Mouse (Mus musculus): ENCODE measurements around the gene Arid3c.
A peak's percentile ranks its signal among the peaks of the same experiment; 100 is the strongest.

Arid3c gene

GRCm38 (mm10) chr4:41745021-41745420 lies 14.1 kb upstream of the Arid3c start:
- DNase-seq (ENCODE audit: low read depth, low spot score), result no peak

GRCm38 (mm10) chr4:41744131-41744530 lies 13.2 kb upstream of the Arid3c start:
- no peak for DNase-seq (ENCODE audit: low read depth, low spot score)

GRCm38 (mm10) chr4:41741158-41741560 lies 10.2 kb upstream of the Arid3c start:
- peak; percentile 91 for DNase-seq (ENCODE audit: low read depth, low spot score)

DNA sequence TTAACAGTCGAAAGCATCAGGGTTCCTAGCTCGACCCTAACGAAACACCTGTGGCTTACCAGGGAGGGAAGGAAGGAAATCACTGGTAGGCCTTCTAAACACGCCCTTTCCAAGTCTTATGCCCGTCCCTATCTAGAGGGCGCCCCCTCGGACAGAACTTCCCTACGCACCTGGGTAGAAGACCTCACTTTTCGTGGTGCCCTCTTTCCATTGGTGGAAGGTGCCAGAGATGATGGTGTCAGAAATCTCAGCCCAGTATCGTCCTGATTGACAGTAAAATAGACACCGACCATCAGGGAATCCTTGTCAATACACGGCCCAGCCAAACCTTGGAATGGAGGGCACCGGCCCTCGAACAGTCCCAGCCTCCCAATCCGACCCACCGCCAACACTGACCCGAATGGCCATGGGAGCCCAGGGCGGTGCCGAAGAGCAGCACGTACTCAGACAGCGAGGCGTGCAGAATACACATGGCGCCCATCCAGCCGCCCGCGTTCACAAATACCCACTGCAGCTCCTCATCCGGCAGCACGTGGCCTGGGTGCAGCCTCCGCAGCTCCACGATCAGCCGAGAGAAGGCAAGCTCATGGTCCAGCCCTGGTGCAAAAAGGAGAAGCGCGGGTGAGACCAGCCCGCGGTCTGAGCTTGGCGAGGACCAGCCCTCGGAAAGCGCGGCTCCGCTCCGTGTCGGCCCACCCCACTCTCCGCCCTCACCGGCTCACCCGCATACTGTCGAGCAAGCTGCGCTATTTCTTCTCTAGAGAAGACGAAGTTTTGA lies 9.6 kb upstream of the Arid3c start:
- DNase-seq (ENCODE audit: low read depth, low spot score), result no peak

GRCm38 (mm10) chr4:41739260-41739659 lies 8.3 kb upstream of the Arid3c start:
- no peak for DNase-seq (ENCODE audit: low read depth, low spot score)

DNA sequence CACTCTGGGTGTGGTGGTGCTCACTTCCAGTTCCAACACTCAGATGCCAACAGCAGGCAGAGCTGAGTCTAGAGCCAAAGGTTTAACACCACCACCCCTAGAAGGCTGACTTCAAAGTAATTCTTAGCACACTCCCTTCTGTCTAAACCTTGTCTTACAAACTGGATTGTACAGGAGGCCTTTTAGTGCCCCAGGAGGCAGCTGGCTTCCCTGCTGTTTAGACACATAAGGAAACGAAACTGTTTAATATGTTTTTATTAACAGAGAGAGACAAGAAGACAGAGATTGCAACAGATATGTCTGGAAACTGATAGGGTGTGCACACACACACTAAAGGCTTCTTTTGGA lies 7.3 kb upstream of the Arid3c start:
- DNase-seq (ENCODE audit: low read depth, low spot score), result no peak

GRCm38 (mm10) chr4:41737602-41738255 lies 6.8 kb upstream of the Arid3c start:
- DNase-seq (ENCODE audit: low read depth, low spot score), result peak; percentile 62

DNA sequence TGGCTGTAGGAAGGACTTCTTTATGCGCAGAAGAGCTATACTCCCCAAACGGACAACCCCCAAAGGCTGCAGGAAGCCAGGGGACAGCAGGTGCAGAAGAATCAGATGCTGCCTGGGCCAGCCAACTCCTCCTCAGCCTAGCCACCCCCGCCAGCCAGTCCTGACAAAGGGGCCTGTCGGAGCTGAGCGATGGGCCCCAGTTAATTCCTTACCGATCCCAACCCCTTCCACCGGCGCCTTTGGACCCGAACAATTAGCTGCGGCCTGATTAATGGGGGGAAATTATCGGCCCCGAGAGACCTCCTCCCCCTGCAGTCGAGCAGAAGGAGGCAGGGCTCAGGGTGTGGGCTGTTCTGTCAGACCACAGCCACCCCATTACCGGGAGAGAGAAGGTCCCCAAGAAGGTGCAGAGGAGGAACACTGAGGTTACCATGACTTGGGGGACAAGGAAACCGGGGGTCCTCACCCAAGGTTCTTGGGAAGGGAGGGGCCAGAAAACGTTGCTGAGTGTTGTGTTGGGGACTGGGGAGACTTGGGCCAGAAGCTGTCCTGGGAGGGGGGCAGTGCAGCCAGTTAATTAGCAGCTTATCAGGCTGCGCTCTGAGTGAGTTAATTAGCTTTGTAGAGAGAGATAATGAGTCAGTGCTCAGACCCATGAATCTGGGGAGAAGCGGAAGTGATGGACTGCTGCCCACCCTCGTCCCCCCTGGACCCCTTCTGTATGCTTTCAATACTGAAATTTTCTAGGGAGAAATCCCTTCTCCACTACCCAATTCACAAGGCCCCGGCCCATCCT lies 3.9 kb downstream of the Arid3c start:
- DNase-seq (ENCODE audit: low read depth, low spot score), result no peak

- peak; percentile 91 for DNase-seq (ENCODE audit: low read depth, low spot score)
Observed at GRCm38 (mm10) chr4:41722918-41723351, 8.0 kb downstream of the Arid3c start, which contains the start of gene Dctn3. Gene Dctn3, minus strand, starts transcription at chr4:41723170.

GRCm38 (mm10) chr4:41716834-41717233 lies 14.1 kb downstream of the Arid3c start:
- no peak for DNase-seq (ENCODE audit: low read depth, low spot score)

GRCm38 (mm10) chr4:41715596-41715995 lies 15.3 kb downstream of the Arid3c start:
- no peak for DNase-seq (ENCODE audit: low read depth, low spot score)

GRCm38 (mm10) chr4:41715082-41715481 lies 15.9 kb downstream of the Arid3c start:
- DNase-seq (ENCODE audit: low read depth, low spot score), result no peak

DNA sequence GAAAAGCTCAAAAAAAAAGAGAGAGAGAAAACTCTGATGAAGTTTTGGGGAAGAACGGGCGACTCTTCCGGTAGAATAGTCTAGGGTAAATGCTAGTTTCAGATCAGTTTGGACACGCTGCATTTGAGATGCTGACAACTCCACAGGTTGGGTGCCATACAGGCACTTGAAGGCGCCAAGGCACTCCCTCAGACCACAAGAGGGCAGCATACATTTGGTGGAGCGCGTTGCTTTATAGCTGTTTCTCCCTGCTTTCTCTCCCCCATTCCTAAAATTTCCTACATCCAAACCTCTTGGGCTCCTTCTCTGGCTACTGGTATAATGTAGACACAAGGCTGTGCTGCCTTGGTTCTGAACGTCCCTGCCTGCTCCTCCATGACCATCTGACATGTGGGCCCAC lies 16.7 kb downstream of the Arid3c start:
- peak; percentile 69 for DNase-seq (ENCODE audit: low read depth, low spot score)

GRCm38 (mm10) chr4:41713197-41714067 lies 17.5 kb downstream of the Arid3c start, which contains the start of gene Rpp25l:
Gene Rpp25l, minus strand, starts transcription at chr4:41713534.
- peak; percentile 89 for DNase-seq (ENCODE audit: low read depth, low spot score)

DNA sequence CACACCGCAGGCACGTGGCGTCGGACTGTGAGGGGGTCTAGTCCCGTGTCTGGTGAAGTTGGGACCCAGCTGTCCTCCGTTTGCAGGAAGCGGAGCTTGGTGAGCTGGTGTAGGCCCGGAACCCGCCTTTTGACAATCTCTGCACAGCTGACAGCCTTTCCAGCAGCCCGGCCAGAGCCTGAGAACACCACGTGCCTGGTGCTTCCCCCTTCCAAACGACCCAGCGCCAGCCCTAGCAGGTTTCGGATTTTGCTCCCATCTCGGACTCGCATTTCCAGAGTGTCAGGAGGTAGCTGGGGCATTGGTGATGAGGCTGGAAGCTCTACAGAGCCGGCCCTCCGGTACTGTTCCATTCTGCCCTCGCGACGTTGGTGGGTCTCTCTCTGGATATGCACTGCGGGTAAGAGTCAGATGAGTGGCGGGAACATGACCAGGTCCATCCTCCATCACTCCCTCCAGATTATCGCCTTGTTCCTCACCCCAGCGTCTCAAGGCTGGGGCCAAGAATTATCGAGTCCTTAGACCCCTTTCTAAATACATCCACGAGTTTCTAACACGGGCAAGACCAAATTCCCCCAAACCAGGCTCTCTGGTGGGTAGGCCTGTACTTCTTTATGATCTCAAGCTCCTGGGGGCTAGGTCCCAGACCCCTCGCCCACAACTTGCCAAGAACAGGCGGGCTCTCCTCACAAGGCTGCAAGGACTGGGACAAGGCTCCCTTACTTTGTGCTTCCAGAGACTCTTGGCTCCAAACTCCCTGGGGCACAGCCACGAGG lies 18.3 kb downstream of the Arid3c start:
- no peak for DNase-seq (ENCODE audit: low read depth, low spot score)

GRCm38 (mm10) chr4:41711705-41712375 lies 19.1 kb downstream of the Arid3c start:
- DNase-seq (ENCODE audit: low read depth, low spot score), result no peak

DNA sequence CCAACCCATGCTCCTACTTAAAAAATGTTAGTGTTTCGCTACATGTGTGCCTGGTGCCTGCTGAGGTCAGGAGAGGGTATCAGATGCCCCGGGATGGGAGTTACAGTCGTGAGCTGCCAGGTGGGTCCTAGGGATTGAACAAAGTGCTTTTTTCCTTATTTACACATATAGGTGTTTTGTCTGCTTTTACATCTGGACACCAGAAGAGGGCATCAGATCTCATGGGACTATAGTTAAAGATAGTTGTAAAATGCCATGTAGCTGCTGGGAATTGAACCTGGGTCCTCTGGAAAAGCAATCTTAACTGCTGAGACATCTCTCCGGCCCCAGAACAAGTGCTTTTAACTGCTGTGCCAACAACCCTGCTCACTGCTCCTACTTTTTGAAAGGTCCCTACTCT lies 20.7 kb downstream of the Arid3c start:
- no peak for DNase-seq (ENCODE audit: low read depth, low spot score)

- peak; percentile 60 for DNase-seq (ENCODE audit: low read depth, low spot score)
Observed at GRCm38 (mm10) chr4:41708192-41708745, 22.7 kb downstream of the Arid3c start.

- peak; percentile 75 for DNase-seq (ENCODE audit: low read depth, low spot score)
Observed at GRCm38 (mm10) chr4:41707011-41707535, 23.9 kb downstream of the Arid3c start.

Data from embryo, embryonic 11.5 days (tissue).